Mouse (Mus musculus): ENCODE data around the gene Spag4. TPM values are rescaled to one million over a fixed set of nuclear protein-coding genes. Genes with fewer than 3 reads are reported as not detected.

The Spag4 gene
- 1.2 and 1.8 TPM in 2 replicates for polyA plus RNA-seq (2015; fragmentation: Nextera tagmentation; extraction: Ambion mirVana)

DNA sequence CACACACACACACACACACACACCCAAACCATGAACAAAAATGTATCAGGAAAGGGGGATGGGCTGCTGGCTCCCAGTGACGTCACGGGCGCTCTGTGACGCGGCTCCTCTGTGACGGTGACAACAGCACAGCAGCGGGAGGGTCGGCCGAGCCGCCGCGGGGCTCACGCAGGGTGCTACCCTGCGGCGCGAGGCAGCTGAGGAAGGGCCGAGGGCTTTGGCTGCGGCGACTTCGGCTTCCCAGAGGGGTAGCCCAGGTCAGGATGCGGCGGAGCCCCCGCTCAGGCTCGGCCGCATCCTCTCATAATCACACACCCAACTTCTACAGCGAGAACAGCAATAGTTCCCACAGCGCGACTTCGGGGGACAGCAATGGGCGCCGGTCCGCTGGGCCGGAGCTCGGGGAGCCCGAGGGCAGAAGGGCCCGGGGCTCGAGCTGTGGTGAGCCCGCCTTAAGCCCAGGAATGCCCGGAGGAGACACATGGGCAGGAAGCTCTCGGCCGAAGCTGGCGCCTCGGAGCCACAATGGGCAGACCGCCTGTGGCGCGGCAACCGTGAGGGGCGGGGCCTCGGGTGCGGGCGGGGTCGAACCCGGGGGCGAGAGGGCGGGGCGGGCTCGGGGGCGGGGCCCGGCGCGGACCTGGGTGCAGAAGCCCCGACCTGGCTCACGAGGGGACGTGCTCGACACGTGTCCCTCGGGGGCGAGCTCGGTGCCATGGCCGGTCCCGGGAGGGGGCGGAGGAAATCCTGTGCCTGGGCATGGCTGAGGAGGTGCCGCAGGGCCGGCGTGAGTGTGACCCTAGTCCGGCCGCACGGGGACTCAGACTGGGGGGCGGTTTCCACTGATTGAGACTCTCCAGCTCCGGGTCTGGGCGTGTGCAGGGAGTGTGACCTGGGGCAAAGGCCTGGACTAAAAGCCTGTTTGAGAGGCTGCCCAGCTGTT, at the start of gene Spag4:
Gene Spag4 (plus strand): TSS at position 77 of the 943 bp plus-strand sequence.

DNA sequence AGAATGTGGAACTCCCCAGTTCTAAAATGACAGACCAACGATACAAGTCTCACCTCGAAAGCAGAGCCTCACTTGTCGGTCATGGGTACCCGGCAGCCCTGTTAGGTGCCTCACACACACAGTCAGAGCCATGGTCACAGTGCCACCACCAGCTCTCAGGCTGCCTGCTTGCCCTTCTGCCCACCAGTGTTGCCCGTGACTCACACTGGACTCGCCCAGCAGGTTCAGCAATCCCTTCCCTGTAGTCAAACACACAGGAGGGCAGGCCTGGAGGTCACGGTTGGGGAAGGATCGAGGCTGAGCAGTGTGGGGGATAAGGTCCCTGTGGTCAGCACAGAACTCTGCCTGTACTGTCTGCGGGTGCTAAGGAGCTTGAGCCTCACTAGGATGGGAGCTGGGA, 12.2 kb upstream of the Spag4 start, which contains the start of gene Fer1l4:
Gene Fer1l4 (minus strand): TSS at position 132 of the 400 bp plus-strand sequence.

DNA sequence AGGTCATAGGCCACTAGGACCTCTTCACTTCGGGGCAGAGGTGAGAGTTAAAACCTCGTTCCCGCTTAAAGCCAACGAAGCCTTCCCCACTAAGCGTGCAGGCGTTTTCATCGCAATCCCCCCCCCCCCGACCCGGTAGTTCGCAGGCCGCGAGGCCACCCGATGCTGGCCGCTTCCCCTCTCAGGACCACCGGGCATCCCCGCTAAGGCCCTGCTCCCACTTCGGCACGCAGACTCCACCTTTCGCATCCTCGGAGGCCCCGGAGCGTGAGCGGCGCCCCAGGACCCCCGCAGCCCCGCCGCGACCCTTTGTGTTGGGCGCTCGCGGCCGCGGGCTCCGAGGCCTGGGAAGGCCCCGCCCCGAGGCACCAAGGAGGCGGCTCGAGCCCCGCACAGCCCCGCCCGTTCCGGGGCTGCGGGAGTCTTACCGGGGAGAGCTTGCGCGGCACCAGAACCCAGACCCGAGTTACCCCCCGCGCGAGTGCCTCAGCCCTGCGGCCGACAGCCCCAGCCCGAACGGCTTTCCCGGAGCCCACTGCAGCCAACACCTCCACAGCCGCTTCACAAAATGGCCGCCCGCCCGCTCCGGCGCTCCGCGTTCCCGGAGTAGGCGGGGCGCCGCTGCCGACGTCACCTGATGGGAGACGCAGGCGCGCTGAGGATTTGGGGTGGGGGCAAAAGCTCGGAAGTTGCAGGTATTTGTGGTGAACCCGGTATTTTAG, 46.5 kb downstream of the Spag4 start, which contains the start of the genes Cpne1 and Rbm12:
Gene Cpne1 (minus strand): TSS at position 608 of the 722 bp plus-strand sequence.
Gene Rbm12 (minus strand): TSS at position 621 of the 722 bp plus-strand sequence.

Other genes with a start within 250 kb of the Spag4 start
- 36.9 and 43.0 TPM in 2 replicates for gene BC029722, start 245.7 kb upstream of the Spag4 start, polyA plus RNA-seq (2015; fragmentation: Nextera tagmentation; extraction: Ambion mirVana)
- gene Eif6, start 238.2 kb upstream of the Spag4 start, polyA plus RNA-seq (2015; fragmentation: Nextera tagmentation; extraction: Ambion mirVana): 139 and 163 TPM in 2 replicates
- gene Fam83c, start 230.3 kb upstream of the Spag4 start, polyA plus RNA-seq (2015; fragmentation: Nextera tagmentation; extraction: Ambion mirVana): 0.11 and 0.14 TPM in 2 replicates
- gene Uqcc1, start 134.9 kb upstream of the Spag4 start, polyA plus RNA-seq (2015; fragmentation: Nextera tagmentation; extraction: Ambion mirVana): 53.2 and 53.6 TPM in 2 replicates
- 0.21 TPM in 1 of 2 replicates, not detected in the other for gene Gm15557, start 124.4 kb upstream of the Spag4 start, polyA plus RNA-seq (2015; fragmentation: Nextera tagmentation; extraction: Ambion mirVana)
- gene Gdf5, start 119.8 kb upstream of the Spag4 start, polyA plus RNA-seq (2015; fragmentation: Nextera tagmentation; extraction: Ambion mirVana): 14.6 and 16.2 TPM in 2 replicates
- gene Cep250, start 108.7 kb upstream of the Spag4 start, polyA plus RNA-seq (2015; fragmentation: Nextera tagmentation; extraction: Ambion mirVana): 4.9 and 6.3 TPM in 2 replicates
- 0.18 and 0.23 TPM in 2 replicates for gene 6430550D23Rik, start 57.2 kb upstream of the Spag4 start, polyA plus RNA-seq (2015; fragmentation: Nextera tagmentation; extraction: Ambion mirVana)
- 121 and 140 TPM in 2 replicates for gene Ergic3, start 57.1 kb upstream of the Spag4 start, polyA plus RNA-seq (2015; fragmentation: Nextera tagmentation; extraction: Ambion mirVana)
- gene Fer1l4, start 12.2 kb upstream of the Spag4 start, polyA plus RNA-seq (2015; fragmentation: Nextera tagmentation; extraction: Ambion mirVana): 10.7 and 11.6 TPM in 2 replicates
- gene Cpne1, start 46.8 kb downstream of the Spag4 start, polyA plus RNA-seq (2015; fragmentation: Nextera tagmentation; extraction: Ambion mirVana): 31.5 and 34.3 TPM in 2 replicates
- 9.8 and 15.9 TPM in 2 replicates for gene Rbm12, start 46.8 kb downstream of the Spag4 start, polyA plus RNA-seq (2015; fragmentation: Nextera tagmentation; extraction: Ambion mirVana)
- gene Gm28036, start 61.9 kb downstream of the Spag4 start, polyA plus RNA-seq (2015; fragmentation: Nextera tagmentation; extraction: Ambion mirVana): 6.3 and 6.7 TPM in 2 replicates
- 362 and 366 TPM in 2 replicates for gene Romo1, start 78.9 kb downstream of the Spag4 start, polyA plus RNA-seq (2015; fragmentation: Nextera tagmentation; extraction: Ambion mirVana)
- 28.1 and 30.0 TPM in 2 replicates for gene Nfs1, start 79.0 kb downstream of the Spag4 start, polyA plus RNA-seq (2015; fragmentation: Nextera tagmentation; extraction: Ambion mirVana)
- 324 and 348 TPM in 2 replicates for gene Rbm39, start 115.1 kb downstream of the Spag4 start, polyA plus RNA-seq (2015; fragmentation: Nextera tagmentation; extraction: Ambion mirVana)
- 28.7 and 41.9 TPM in 2 replicates for gene Phf20, start 131.3 kb downstream of the Spag4 start, polyA plus RNA-seq (2015; fragmentation: Nextera tagmentation; extraction: Ambion mirVana)
- 5.5 and 6.3 TPM in 2 replicates for gene Cnbd2, start 247.1 kb downstream of the Spag4 start, polyA plus RNA-seq (2015; fragmentation: Nextera tagmentation; extraction: Ambion mirVana)
- 81.7 and 86.0 TPM in 2 replicates for gene Scand1, start 247.5 kb downstream of the Spag4 start, polyA plus RNA-seq (2015; fragmentation: Nextera tagmentation; extraction: Ambion mirVana)

Data from urinary bladder, postnatal 0 days (tissue).